ENCODE assay signal across 35 mouse cellular contexts in genomic region chr1:147578239-147578638, GRCm38 (mm10).
"Had no signal": no experiment of that assay in that cellular context is flagged by ENCODE, and none has a peak within 500 bp of the region (broad histone marks: within the 10 kb centered on the region; RNA-seq: fewer than 3 reads in every experiment).

No protein-coding gene starts in this region.

- H3K36me3 ChIP-seq: heart, embryonic 10.5 days; heart, embryonic 12.5 days; heart, embryonic 13.5 days; heart, embryonic 15.5 days; hindbrain, embryonic 10.5 days; hindbrain, embryonic 12.5 days; hindbrain, embryonic 13.5 days; hindbrain, embryonic 15.5 days; intestine, embryonic 15.5 days; kidney, embryonic 15.5 days had no signal

- H3K4me2 ChIP-seq: heart, embryonic 11.5 days; heart, embryonic 12.5 days; heart, embryonic 13.5 days; heart, embryonic 15.5 days; hindbrain, embryonic 12.5 days; hindbrain, embryonic 13.5 days; hindbrain, embryonic 14.5 days; hindbrain, embryonic 15.5 days; intestine, embryonic 15.5 days; kidney, embryonic 15.5 days had no signal

- ATAC-seq: hindbrain, embryonic 16.5 days; hindbrain, postnatal 0 days; inflammation-experienced regulatory T-cells, adult 6 months; intestine, embryonic 15.5 days; intestine, embryonic 16.5 days; intestine, postnatal 0 days had no signal

- H3K4me3 ChIP-seq: heart, embryonic 10.5 days; heart, embryonic 12.5 days; heart, embryonic 13.5 days; heart, embryonic 15.5 days; hindbrain, embryonic 10.5 days; hindbrain, embryonic 12.5 days; hindbrain, embryonic 13.5 days; hindbrain, embryonic 15.5 days; intestine, embryonic 15.5 days; kidney, embryonic 15.5 days; layer of hippocampus, adult 2 months had no signal

- H3K27ac ChIP-seq: heart, embryonic 10.5 days; heart, embryonic 13.5 days; heart, embryonic 15.5 days; hindbrain, embryonic 10.5 days; hindbrain, embryonic 12.5 days; hindbrain, embryonic 13.5 days; hindbrain, embryonic 14.5 days; hindbrain, embryonic 15.5 days; hindbrain, postnatal 0 days; intestine, embryonic 15.5 days; kidney, embryonic 15.5 days; kidney, postnatal 0 days; layer of hippocampus, adult 2 months had no signal

- H3K4me1 ChIP-seq: heart, embryonic 10.5 days; heart, embryonic 12.5 days; heart, embryonic 13.5 days; heart, embryonic 15.5 days; hindbrain, embryonic 10.5 days; hindbrain, embryonic 12.5 days; hindbrain, embryonic 13.5 days; hindbrain, embryonic 15.5 days; intestine, embryonic 15.5 days; kidney, embryonic 15.5 days had no signal

- H3K9me3 ChIP-seq: heart, embryonic 10.5 days; heart, embryonic 12.5 days; heart, embryonic 13.5 days; heart, embryonic 15.5 days; hindbrain, embryonic 10.5 days; hindbrain, embryonic 12.5 days; hindbrain, embryonic 13.5 days; hindbrain, embryonic 15.5 days; intestine, embryonic 15.5 days; kidney, embryonic 15.5 days had no signal

- H3K27me3 ChIP-seq: heart, embryonic 12.5 days; heart, embryonic 13.5 days; heart, embryonic 15.5 days; hindbrain, embryonic 12.5 days; hindbrain, embryonic 13.5 days; hindbrain, embryonic 15.5 days; intestine, embryonic 15.5 days; kidney, embryonic 15.5 days had no signal

- DNase-seq: heart, postnatal 10 days; heart, postnatal 14 days; heart, postnatal 36 days; heart, postnatal 4 days; kidney, adult 11 months; kidney, adult 18-20 months; kidney, adult 2 months; kidney, adult 8-10 months; kidney, adult 9 months; kidney, postnatal 10 days; kidney, postnatal 14 days; kidney, postnatal 25 days; kidney, postnatal 36 days; kidney, postnatal 4 days; layer of hippocampus, adult 9-11 months; layer of hippocampus, postnatal 36 days had no signal

- H3K9ac ChIP-seq: heart, embryonic 12.5 days; heart, embryonic 13.5 days; heart, embryonic 15.5 days; hindbrain, embryonic 12.5 days; hindbrain, embryonic 13.5 days; hindbrain, embryonic 14.5 days; hindbrain, embryonic 15.5 days; intestine, embryonic 15.5 days; kidney, embryonic 15.5 days had no signal
